Mouse (Mus musculus): Measurements from ENCODE around the gene Prr30. TPM values are rescaled to one million over a fixed set of nuclear protein-coding genes. Genes with fewer than 3 reads are reported as not detected.

The Prr30 gene
- total RNA-seq (2023): not detected

DNA sequence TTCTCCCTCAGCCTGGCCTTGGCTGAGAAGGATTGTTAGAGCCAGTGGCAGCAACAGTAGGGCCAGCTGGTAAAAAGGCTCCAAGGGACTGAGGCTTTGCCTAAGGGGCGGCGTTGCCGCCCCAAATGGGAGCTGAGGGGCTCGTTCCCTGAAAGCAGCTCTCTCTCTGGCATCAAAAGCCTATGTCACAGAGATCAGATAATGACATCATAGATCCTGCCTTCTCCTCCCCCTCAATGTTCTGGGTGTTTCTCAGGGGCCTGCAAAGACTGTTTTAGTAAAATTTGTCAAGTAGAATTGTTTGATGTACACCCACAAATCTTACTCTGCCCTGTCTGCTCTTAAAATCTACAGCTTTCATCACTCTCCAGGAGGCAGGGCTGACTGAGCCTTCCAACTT, at the start of gene Prr30:
Prr30 (minus strand) TSS at position 101 of the 400 bp plus-strand sequence.

Measured in CD4-positive naive resting alpha-beta T cell, adult 76 days (primary cell).